Mouse (Mus musculus): ENCODE measurements around the gene Snrnp35.

Snrnp35 gene

GRCm38 (mm10) chr5:124539905-124540304, 57.0 kb downstream of the Snrnp35 start:
- no peak for DNase-seq (ENCODE audit: low spot score)

- peak; percentile 95 for DNase-seq (ENCODE audit: low spot score)
Measured at GRCm38 (mm10) chr5:124540383-124540786, 57.5 kb downstream of the Snrnp35 start, which contains the start of gene Tmed2. Tmed2 (plus strand) TSS chr5:124540695.

Measured in T-cell, adult 2 months (primary cell).